Mouse (Mus musculus) ovary, adult 18-20 months (tissue): ENCODE measurements around the gene Tmem216.
A peak's percentile ranks its signal among the peaks of the same experiment; 100 is the strongest.

Experiments
- DNase-seq: peaks from one replicate; pipeline ENCODE4 v3.0.0; 2022; ENCODE audit warnings: low spot score, mixed read lengths

The Tmem216 gene

DNA sequence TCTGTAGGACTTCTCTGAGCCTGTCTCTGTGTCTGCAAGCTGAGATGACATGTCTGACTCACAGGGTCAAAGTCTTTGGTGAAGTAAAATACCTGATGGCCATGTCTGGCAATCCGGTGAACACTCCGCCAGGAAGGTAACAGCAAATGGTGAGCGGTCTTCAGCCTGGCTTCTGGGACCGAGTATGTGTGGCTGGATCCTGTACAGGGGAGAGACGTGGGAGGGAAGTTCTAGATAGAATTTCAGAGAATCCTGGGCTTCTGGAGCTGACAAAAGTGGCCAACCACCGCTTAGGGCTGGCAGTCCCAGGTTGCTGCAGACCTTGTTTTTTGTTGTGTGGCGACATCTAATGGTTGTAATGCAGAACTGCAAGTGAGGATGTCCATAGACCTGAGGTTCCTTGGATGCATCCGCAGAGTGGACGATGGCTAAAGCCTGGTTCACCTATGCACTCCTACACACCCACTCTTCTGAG is 69.7 kb downstream of the Tmem216 start:
- DNase-seq, result peak; percentile 19
